Mouse (Mus musculus) pancreas, adult 10 weeks (tissue): ENCODE data around the gene Gm13289. TPM values are rescaled to one million over a fixed set of nuclear protein-coding genes. Genes with fewer than 3 reads are reported as not detected.

Source experiments
- polyA plus RNA-seq: library from polyadenylated mRNA; stranded (reverse); fragments of 350-450 nt; fragmentation: Illumina TruSeq; extraction: RNeasy Lipid Tissue Mini Kit (QIAGEN cat#74804); gene quantifications from one replicate; pipeline ENCODE4 v1.2.3, GENCODE M21; 2015; ENCODE audit warnings: low read depth, low replicate concordance; ENCODE audit not compliant: insufficient read depth

The Gm13289 gene
- not detected for polyA plus RNA-seq

GRCm38 (mm10) chr4:88776622-88777021, at the start of gene Gm13289:
TSS of gene Gm13289 (plus strand) at chr4:88776922.

DNA sequence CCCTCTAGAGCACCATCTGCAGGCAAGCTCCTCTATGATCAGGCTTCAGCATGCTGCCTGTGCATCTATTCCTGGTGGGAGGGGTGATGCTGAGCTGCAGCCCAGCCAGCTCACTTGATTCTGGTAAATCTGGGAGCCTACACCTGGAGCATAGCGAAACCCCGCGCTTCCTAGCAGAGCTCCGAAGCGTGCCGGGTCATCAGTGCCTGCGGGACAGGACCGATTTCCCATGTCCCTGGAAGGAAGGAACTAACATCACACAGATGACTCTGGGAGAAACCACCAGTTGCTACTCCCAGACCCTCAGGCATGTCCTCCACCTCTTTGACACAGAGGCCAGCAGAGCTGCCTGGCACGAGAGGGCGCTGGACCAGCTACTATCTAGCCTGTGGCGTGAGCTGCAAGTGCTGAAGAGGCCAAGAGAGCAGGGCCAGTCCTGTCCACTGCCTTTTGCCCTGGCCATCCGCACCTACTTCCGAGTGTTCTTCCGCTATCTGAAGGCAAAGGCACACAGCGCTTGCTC, 21.8 kb upstream of the Gm13289 start, which contains the start of gene Gm13271:
Gene Gm13271 (plus strand): TSS at position 51 of the 523 bp plus-strand sequence.

GRCm38 (mm10) chr4:88759610-88760268, 17.0 kb upstream of the Gm13289 start, which contains the start of gene Gm13283:
TSS of gene Gm13283 (plus strand) at chr4:88760119.

GRCm38 (mm10) chr4:88773534-88773933, 3.2 kb upstream of the Gm13289 start, which contains the start of gene Gm13290:
TSS of gene Gm13290 (plus strand) at chr4:88773834.

DNA sequence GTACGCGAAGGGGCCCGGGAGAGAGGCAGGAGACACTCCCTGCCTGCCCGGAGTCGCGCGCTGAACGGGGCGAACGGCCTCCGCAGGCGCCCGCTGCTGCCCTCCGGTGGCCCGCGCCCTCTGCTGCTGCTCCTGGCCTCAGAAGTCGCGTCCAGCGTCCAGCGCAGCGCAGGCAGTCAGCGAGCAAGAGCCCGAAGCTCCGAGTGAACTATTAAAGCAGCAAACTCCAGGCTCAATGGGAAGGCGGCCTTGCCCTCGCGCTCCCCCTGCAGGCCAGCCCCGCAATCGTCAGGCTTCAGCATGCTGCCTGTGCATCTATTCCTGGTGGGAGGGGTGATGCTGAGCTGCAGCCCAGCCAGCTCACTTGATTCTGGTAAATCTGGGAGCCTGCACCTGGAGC, 2.8 kb downstream of the Gm13289 start, which contains the start of gene Gm13272:
Gene Gm13272 (plus strand): TSS at position 301 of the 400 bp plus-strand sequence.

DNA sequence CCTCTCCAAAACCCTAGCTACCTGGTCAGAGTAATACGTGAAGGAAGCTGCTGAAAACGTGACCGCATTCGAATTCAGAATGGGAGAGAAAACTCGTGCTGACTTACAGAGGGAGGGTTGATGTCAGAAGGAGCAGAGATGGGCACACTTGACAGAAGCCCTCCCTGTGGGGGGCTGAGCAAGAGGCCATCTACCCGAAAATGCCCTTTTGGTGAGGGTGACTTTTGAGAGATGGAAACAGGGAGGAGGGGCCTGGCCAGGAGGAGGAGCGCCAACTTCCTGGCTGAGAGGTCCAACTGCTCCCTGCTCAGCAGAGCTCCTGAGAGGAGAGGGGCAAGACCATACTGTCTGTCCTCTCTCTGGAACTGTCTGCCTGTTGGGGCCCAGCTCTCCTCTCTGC, 5.1 kb downstream of the Gm13289 start, which contains the start of gene Ifnz:
Gene Ifnz (plus strand): TSS at position 301 of the 400 bp plus-strand sequence.

DNA sequence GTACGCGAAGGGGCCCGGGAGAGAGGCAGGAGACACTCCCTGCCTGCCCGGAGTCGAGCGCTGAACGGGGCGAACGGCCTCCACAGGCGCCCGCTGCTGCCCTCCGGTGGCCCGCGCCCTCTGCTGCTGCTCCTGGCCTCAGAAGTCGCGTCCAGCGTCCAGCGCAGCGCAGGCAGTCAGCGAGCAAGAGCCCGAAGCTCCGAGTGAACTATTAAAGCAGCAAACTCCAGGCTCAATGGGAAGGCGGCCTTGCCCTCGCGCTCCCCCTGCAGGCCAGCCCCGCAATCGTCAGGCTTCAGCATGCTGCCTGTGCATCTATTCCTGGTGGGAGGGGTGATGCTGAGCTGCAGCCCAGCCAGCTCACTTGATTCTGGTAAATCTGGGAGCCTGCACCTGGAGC, 8.7 kb downstream of the Gm13289 start, which contains the start of gene Gm13276:
Gene Gm13276 (plus strand): TSS at position 301 of the 400 bp plus-strand sequence.

DNA sequence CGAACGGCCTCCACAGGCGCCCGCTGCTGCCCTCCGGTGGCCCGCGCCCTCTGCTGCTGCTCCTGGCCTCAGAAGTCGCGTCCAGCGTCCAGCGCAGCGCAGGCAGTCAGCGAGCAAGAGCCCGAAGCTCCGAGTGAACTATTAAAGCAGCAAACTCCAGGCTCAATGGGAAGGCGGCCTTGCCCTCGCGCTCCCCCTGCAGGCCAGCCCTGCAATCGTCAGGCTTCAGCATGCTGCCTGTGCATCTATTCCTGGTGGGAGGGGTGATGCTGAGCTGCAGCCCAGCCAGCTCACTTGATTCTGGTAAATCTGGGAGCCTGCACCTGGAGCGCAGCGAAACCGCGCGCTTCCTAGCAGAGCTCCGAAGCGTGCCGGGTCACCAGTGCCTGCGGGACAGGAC, 11.7 kb downstream of the Gm13289 start, which contains the start of gene Gm13277:
Gene Gm13277 (plus strand): TSS at position 231 of the 400 bp plus-strand sequence.

GRCm38 (mm10) chr4:88791250-88791649, 14.5 kb downstream of the Gm13289 start, which contains the start of gene Gm13278:
TSS of gene Gm13278 (plus strand) at chr4:88791550.

DNA sequence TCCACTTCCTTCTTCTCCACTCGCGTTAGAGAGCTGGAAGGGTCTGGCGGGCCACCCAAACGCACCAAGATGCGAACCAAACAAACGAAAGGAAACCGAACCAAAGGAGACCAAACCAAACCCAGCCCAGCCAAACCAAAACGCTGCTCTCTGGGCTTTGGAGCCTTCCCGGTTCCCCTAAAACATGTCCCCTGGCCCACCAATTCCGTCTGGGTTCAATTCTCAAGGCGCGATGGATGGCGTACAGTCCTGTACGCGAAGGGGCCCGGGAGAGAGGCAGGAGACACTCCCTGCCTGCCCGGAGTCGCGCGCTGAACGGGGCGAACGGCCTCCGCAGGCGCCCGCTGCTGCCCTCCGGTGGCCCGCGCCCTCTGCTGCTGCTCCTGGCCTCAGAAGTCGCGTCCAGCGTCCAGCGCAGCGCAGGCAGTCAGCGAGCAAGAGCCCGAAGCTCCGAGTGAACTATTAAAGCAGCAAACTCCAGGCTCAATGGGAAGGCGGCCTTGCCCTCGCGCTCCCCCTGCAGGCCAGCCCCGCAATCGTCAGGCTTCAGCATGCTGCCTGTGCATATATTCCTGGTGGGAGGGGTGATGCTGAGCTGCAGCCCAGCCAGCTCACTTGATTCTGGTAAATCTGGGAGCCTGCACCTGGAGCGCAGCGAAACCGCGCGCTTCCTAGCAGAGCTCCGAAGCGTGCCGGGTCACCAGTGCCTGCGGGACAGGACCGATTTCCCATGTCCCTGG, 17.4 kb downstream of the Gm13289 start, which contains the start of gene Gm13275:
Gene Gm13275 (plus strand): TSS at position 552 of the 740 bp plus-strand sequence.

GRCm38 (mm10) chr4:88797097-88797496, 20.4 kb downstream of the Gm13289 start, which contains the start of gene Gm13279:
TSS of gene Gm13279 (plus strand) at chr4:88797397.

GRCm38 (mm10) chr4:88799365-88799764, 22.6 kb downstream of the Gm13289 start, which contains the start of gene Gm13285:
TSS of gene Gm13285 (plus strand) at chr4:88799665.

DNA sequence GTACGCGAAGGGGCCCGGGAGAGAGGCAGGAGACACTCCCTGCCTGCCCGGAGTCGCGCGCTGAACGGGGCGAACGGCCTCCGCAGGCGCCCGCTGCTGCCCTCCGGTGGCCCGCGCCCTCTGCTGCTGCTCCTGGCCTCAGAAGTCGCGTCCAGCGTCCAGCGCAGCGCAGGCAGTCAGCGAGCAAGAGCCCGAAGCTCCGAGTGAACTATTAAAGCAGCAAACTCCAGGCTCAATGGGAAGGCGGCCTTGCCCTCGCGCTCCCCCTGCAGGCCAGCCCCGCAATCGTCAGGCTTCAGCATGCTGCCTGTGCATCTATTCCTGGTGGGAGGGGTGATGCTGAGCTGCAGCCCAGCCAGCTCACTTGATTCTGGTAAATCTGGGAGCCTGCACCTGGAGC, 26.2 kb downstream of the Gm13289 start, which contains the start of gene Gm13287:
Gene Gm13287 (plus strand): TSS at position 301 of the 400 bp plus-strand sequence.

DNA sequence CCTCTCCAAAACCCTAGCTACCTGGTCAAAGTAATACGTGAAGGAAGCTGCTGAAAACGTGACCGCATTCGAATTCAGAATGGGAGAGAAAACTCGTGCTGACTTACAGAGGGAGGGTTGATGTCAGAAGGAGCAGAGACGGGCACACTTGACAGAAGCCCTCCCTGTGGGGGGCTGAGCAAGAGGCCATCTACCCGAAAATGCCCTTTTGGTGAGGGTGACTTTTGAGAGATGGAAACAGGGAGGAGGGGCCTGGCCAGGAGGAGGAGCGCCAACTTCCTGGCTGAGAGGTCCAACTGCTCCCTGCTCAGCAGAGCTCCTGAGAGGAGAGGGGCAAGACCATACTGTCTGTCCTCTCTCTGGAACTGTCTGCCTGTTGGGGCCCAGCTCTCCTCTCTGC, 28.5 kb downstream of the Gm13289 start, which contains the start of gene Gm13288:
Gene Gm13288 (plus strand): TSS at position 301 of the 400 bp plus-strand sequence.

GRCm38 (mm10) chr4:88815928-88816327, 39.2 kb downstream of the Gm13289 start, which contains the start of gene Ifna7:
TSS of gene Ifna7 (plus strand) at chr4:88816228.

DNA sequence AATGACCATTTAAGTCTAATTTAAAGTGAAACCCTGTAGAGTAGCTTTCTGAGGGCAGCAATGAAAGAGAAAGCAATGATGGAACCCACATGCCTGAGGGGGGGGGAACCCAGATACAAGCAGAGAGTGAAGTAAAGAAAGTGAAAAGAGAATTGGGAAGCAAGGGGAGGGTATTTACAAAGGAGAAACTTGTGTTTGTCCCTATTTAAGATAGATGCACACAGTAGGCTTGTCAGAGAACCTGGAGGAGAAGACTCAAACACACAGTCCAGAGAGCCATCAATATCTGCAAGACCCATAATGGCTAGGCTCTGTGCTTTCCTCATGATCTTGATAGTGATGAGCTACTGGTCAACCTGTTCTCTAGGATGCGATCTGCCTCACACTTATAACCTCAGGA, 42.9 kb downstream of the Gm13289 start, which contains the start of gene Ifna11:
Gene Ifna11 (plus strand): TSS at position 301 of the 400 bp plus-strand sequence.

Other genes with a start within 250 kb of the Gm13289 start
- gene Ifna15, start 218.7 kb upstream of the Gm13289 start, polyA plus RNA-seq: not detected
- not detected for gene Ifna14, start 205.1 kb upstream of the Gm13289 start, polyA plus RNA-seq
- gene Ifna9, start 184.5 kb upstream of the Gm13289 start, polyA plus RNA-seq: not detected
- not detected for gene Ifna12, start 173.5 kb upstream of the Gm13289 start, polyA plus RNA-seq
- not detected for gene C87499, start 142.5 kb upstream of the Gm13289 start, polyA plus RNA-seq
- not detected for gene Ifna13, start 132.5 kb upstream of the Gm13289 start, polyA plus RNA-seq
- gene Ifna16, start 100.0 kb upstream of the Gm13289 start, polyA plus RNA-seq: not detected
- not detected for gene Ifna2, start 93.0 kb upstream of the Gm13289 start, polyA plus RNA-seq
- not detected for gene Ifnab, start 85.6 kb upstream of the Gm13289 start, polyA plus RNA-seq
- not detected for gene Gm26566, start 55.1 kb upstream of the Gm13289 start, polyA plus RNA-seq
- 7.4 TPM for gene Klhl9, start 54.5 kb upstream of the Gm13289 start, polyA plus RNA-seq
- not detected for gene Gm13271, start 22.1 kb upstream of the Gm13289 start, polyA plus RNA-seq
- not detected for gene Gm13283, start 16.8 kb upstream of the Gm13289 start, polyA plus RNA-seq
- gene Gm13290, start 3.1 kb upstream of the Gm13289 start, polyA plus RNA-seq: not detected
- gene Gm13272, start 2.9 kb downstream of the Gm13289 start, polyA plus RNA-seq: not detected
- gene Ifnz, start 5.2 kb downstream of the Gm13289 start, polyA plus RNA-seq: not detected
- not detected for gene Gm13276, start 8.8 kb downstream of the Gm13289 start, polyA plus RNA-seq
- not detected for gene Gm13277, start 11.7 kb downstream of the Gm13289 start, polyA plus RNA-seq
- not detected for gene Gm13278, start 14.6 kb downstream of the Gm13289 start, polyA plus RNA-seq
- not detected for gene Gm13275, start 17.6 kb downstream of the Gm13289 start, polyA plus RNA-seq
- gene Gm13279, start 20.5 kb downstream of the Gm13289 start, polyA plus RNA-seq: not detected
- gene Gm13285, start 22.7 kb downstream of the Gm13289 start, polyA plus RNA-seq: not detected
- gene Gm13287, start 26.3 kb downstream of the Gm13289 start, polyA plus RNA-seq: not detected
- not detected for gene Gm13288, start 28.6 kb downstream of the Gm13289 start, polyA plus RNA-seq
- gene Ifna7, start 39.3 kb downstream of the Gm13289 start, polyA plus RNA-seq: not detected
- not detected for gene Ifna11, start 43.0 kb downstream of the Gm13289 start, polyA plus RNA-seq
- gene Ifna6, start 50.5 kb downstream of the Gm13289 start, polyA plus RNA-seq: not detected
- gene Ifna5, start 58.6 kb downstream of the Gm13289 start, polyA plus RNA-seq: not detected
- gene Ifna4, start 64.9 kb downstream of the Gm13289 start, polyA plus RNA-seq: not detected
- gene Ifna1, start 73.2 kb downstream of the Gm13289 start, polyA plus RNA-seq: not detected
- not detected for gene Ifne, start 103.3 kb downstream of the Gm13289 start, polyA plus RNA-seq